Mouse (Mus musculus) left cerebral cortex, adult 11 months (tissue): Measurements from ENCODE around the gene Marc2.
A peak's percentile ranks its signal among the peaks of the same experiment; 100 is the strongest.

Experiments
- DNase-seq: peaks from one replicate; pipeline ENCODE4 v3.0.0; 2022; ENCODE audit warnings: low spot score

The Marc2 gene

GRCm38 (mm10) chr1:184808418-184809012 is 37.7 kb downstream of the Marc2 start:
- DNase-seq = no peak

- no peak for DNase-seq
Measured at GRCm38 (mm10) chr1:184807627-184808417, 38.4 kb downstream of the Marc2 start.

- no peak for DNase-seq
Measured at GRCm38 (mm10) chr1:184807123-184807522, 39.1 kb downstream of the Marc2 start.

- DNase-seq = no peak
Measured at GRCm38 (mm10) chr1:184805749-184806148, 40.5 kb downstream of the Marc2 start.

- DNase-seq = no peak
Measured at GRCm38 (mm10) chr1:184793163-184793876, 52.9 kb downstream of the Marc2 start.

- DNase-seq = no peak
Measured at GRCm38 (mm10) chr1:184791109-184791508, 55.1 kb downstream of the Marc2 start.

GRCm38 (mm10) chr1:184786376-184787151 is 59.7 kb downstream of the Marc2 start:
- DNase-seq = no peak

- no peak for DNase-seq
Measured at GRCm38 (mm10) chr1:184783641-184784040, 62.6 kb downstream of the Marc2 start.

- no peak for DNase-seq
Measured at GRCm38 (mm10) chr1:184782161-184782513, 64.1 kb downstream of the Marc2 start.

- DNase-seq = no peak
Measured at GRCm38 (mm10) chr1:184781286-184782160, 64.7 kb downstream of the Marc2 start.

- no peak for DNase-seq
Measured at GRCm38 (mm10) chr1:184778157-184778556, 68.1 kb downstream of the Marc2 start.

GRCm38 (mm10) chr1:184777061-184777795 is 69.0 kb downstream of the Marc2 start:
- no peak for DNase-seq

GRCm38 (mm10) chr1:184775289-184775688 is 71.0 kb downstream of the Marc2 start:
- DNase-seq = no peak

- no peak for DNase-seq
Measured at GRCm38 (mm10) chr1:184771891-184772249, 74.4 kb downstream of the Marc2 start.

- peak; percentile 9 for DNase-seq
Measured at GRCm38 (mm10) chr1:184771202-184771890, 74.9 kb downstream of the Marc2 start.

- no peak for DNase-seq
Measured at GRCm38 (mm10) chr1:184763866-184764265, 82.4 kb downstream of the Marc2 start.
